Mouse (Mus musculus) embryonic facial prominence, embryonic 14.5 days (tissue): Measurements from ENCODE around the gene Odf3. TPM values are rescaled to one million over a fixed set of nuclear protein-coding genes. Genes with fewer than 3 reads are reported as not detected.
"Not testable (repeated sequence)": the region's sequence is repeated elsewhere in the genome, so short reads cannot be mapped to it uniquely, and the experiment has no call there.

Source experiments
- ATAC-seq: fragments of 200-750 bp; cut with Nextera tagmentation; 2 replicates; pipeline ENCODE4 v1.8.0; 2017; ENCODE audit warnings: low read depth, moderate number of reproducible peaks, moderate TSS enrichment
- DNase-seq: peaks from one replicate; pipeline ENCODE4 v3.0.0-alpha.2; 2015; ENCODE audit warnings: low spot score
- H3K27ac ChIP-seq: fragments of 300-500 bp; sonication (generic); replicated peaks from 2 replicates; pipeline ENCODE4 v1.5.1; 2014; ENCODE audit warnings: low read depth, mild to moderate bottlenecking, low read length, moderate library complexity
- H3K27me3 ChIP-seq: fragments of 300-500 bp; sonication (generic); replicated peaks from 2 replicates; pipeline ENCODE4 v1.6.1; 2014; ENCODE audit warnings: low read length; ENCODE audit not compliant: control insufficient read depth, insufficient read depth
- H3K36me3 ChIP-seq: fragments of 300-500 bp; sonication (generic); 2 replicates; pipeline ENCODE4 v1.6.1; 2014; ENCODE audit warnings: low read length, mixed read lengths; ENCODE audit not compliant: control insufficient read depth, insufficient read depth
- H3K4me1 ChIP-seq: fragments of 300-500 bp; sonication (generic); 2 replicates; pipeline ENCODE4 v1.6.1; 2014; ENCODE audit warnings: antibody characterized with exemption, low read length; ENCODE audit not compliant: control insufficient read depth, insufficient read depth
- H3K4me2 ChIP-seq: fragments of 300-500 bp; sonication (generic); 2 replicates; pipeline ENCODE4 v1.6.1; 2014; ENCODE audit warnings: low read depth, mild to moderate bottlenecking, low read length, moderate library complexity, mixed read lengths
- H3K4me3 ChIP-seq: fragments of 300-500 bp; sonication (generic); 2 replicates; pipeline ENCODE4 v1.5.1; 2014; ENCODE audit warnings: low read depth, mild to moderate bottlenecking, low read length
- H3K9ac ChIP-seq: fragments of 300-500 bp; sonication (generic); 2 replicates; pipeline ENCODE4 v1.6.1; 2014; ENCODE audit warnings: low read depth, mild to moderate bottlenecking, low read length, moderate library complexity, mixed read lengths
- H3K9me3 ChIP-seq: fragments of 300-500 bp; sonication (generic); 2 replicates; pipeline ENCODE4 v1.6.1; 2016; ENCODE audit warnings: low read length; ENCODE audit not compliant: control insufficient read depth
- WGBS: fragments of 180-500 bp; shearing (Covaris S2); extraction: QIAGEN DNeasy Blood & Tissue Kit; methylation state at CpG from one replicate; pipeline ENCODE4 v1.1.7; 2014; 5-methylcytosine and 5-hydroxymethylcytosine counted together
- polyA plus RNA-seq: library from polyadenylated mRNA; unstranded; fragments of >200 nt; fragmentation: Nextera tagmentation; extraction: Ambion mirVana; gene quantifications from 2 replicates; pipeline ENCODE4 v1.2.1, GENCODE M21; 2014

The Odf3 gene
- polyA plus RNA-seq, 1 experiment from 2014 or later, result not detected

GRCm38 (mm10) chr7:140881696-140882468 lies 34.3 kb downstream of the Odf3 start, which contains the start of the genes Psmd13 and Sirt3:
TSS of gene Psmd13 (plus strand) at chr7:140881968.
TSS of gene Sirt3 (minus strand) at chr7:140882309.
- ATAC-seq, result peak; percentile 97

GRCm38 (mm10) chr7:140882469-140882803 lies 34.8 kb downstream of the Odf3 start:
- WGBS, result 1% methylated on average over 12 of the region's 12 CpGs
- peak overlapping the region; percentile 91; the same call in 1 of the 2 replicates for H3K27ac ChIP-seq
- peak overlapping the region; percentile 73 for H3K4me2 ChIP-seq
- peaks cover 27% of the 10 kb centered on the region for H3K36me3 ChIP-seq
- H3K27me3 ChIP-seq, result no peaks in the 10 kb centered on the region
- DNase-seq, result no peak
- H3K9me3 ChIP-seq, result no peaks in the 10 kb centered on the region
- peak; percentile 47 for ATAC-seq
- H3K9ac ChIP-seq, result peak overlapping the region; percentile 78
- H3K4me1 ChIP-seq, result peaks cover 8% of the 10 kb centered on the region
- peak overlapping the region; percentile 60 for H3K4me3 ChIP-seq

More at GRCm38 (mm10) chr7:140881696-140882468, 34.3 kb downstream of the Odf3 start, which contains the start of the genes Psmd13 and Sirt3:
- Histone ChIP-seq H3K9ac (peak within 1 kb of the TSS; percentile 78), H3K27ac (peak within 1 kb of the TSS; percentile 91), H3K4me1 (peaks cover 8% of the 10 kb centered on the region), H3K9me3 (no peaks in the 10 kb centered on the region), H3K4me2 (peak within 1 kb of the TSS; percentile 73), H3K27me3 (no peaks in the 10 kb centered on the region), H3K4me3 (peak within 1 kb of the TSS; percentile 60), H3K36me3 (peaks cover 27% of the 10 kb centered on the region)
- DNase-seq, result peak; percentile 97
- WGBS, result under 1% methylated on average over 42 of the region's 59 CpGs

GRCm38 (mm10) chr7:140890636-140891035 lies 43.0 kb downstream of the Odf3 start:
- H3K36me3 ChIP-seq, result peaks cover 78% of the 10 kb centered on the region
- 95% methylated on average over 16 of the region's 16 CpGs for WGBS
- not testable (repeated sequence) for H3K27ac ChIP-seq, H3K4me1 ChIP-seq, H3K4me2 ChIP-seq, H3K4me3 ChIP-seq, DNase-seq, H3K27me3 ChIP-seq, ATAC-seq, H3K9me3 ChIP-seq, H3K9ac ChIP-seq

DNA sequence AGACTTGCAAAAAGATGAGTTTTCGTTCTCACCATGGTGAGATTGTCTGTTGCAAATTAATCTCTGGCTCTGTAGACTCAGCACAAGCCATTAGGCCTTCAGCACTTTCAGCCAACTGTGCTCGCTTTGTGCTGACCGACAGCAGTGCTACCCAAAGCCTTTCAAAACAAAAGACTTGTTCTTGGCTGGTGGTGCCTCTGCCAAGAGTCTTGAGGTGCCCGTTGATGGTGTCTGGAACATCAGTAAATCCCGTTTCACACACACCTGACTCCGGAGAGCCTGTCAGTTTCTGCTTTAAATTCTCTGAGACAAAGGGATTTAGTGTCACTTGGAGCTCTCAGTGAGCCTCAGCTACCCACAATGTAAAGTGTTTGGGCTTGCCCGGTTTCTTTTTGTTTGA lies 46.4 kb downstream of the Odf3 start:
- Histone ChIP-seq H3K27me3 (no peaks in the 10 kb centered on the region), H3K4me3 (no peak overlapping the region), H3K4me1 (no peaks in the 10 kb centered on the region), H3K4me2 (no peak overlapping the region), H3K9me3 (no peaks in the 10 kb centered on the region), H3K9ac (no peak overlapping the region), H3K27ac (no peak overlapping the region), H3K36me3 (peaks cover 79% of the 10 kb centered on the region)
- no peak for ATAC-seq
- no peak for DNase-seq
- whole genome bisulfite sequencing, result 86% methylated on average over 7 of the region's 7 CpGs

DNA sequence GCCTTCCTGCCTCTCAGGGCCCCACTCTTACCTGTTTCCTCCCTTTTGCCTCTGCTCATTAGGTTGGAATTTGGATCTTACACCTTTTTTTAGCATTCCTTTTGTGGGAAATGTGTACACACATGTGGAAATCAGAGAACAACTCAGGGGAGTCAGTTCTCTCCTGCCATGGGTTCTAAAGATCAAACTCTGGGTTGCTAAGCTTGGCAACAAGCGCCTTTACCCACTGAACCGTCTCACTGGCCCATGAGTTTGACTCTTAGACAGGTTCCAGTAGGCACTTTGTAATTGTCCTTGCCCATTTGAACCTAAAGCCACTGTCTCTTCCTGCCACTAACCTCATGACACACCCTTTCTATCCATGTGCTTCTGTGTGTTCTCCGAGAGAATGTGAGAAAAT lies 47.0 kb downstream of the Odf3 start:
- no peaks in the 10 kb centered on the region for H3K27me3 ChIP-seq
- ATAC-seq (no peak), DNase-seq (no peak)
- peaks cover 78% of the 10 kb centered on the region for H3K36me3 ChIP-seq
- no peak overlapping the region for H3K4me3 ChIP-seq
- H3K9me3 ChIP-seq, result no peaks in the 10 kb centered on the region
- H3K27ac ChIP-seq, result no peak overlapping the region
- 98% methylated on average over 3 of the region's 3 CpGs for WGBS
- no peaks in the 10 kb centered on the region for H3K4me1 ChIP-seq
- H3K4me2 ChIP-seq, result no peak overlapping the region
- no peak overlapping the region for H3K9ac ChIP-seq

DNA sequence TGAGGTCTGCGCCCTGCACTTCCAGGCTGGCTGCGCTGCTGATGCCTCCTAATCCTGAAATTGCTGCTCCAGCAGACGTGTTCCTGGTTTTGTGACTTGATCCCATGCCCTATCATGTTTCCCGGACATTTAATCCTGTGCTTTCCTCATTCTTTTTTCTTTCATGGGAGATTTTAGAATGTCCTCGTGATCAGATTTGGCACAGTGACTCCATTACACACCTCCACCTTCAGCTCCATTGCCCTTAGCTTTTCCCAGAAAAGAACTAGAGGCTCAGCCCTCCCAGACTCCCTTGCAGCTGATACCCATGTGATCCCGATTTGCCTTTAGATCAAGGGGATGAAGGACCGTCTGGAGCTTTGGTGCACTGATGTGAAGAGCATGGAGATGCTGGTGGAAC lies 50.3 kb downstream of the Odf3 start:
- WGBS, result 77% methylated on average over 7 of the region's 7 CpGs
- H3K27me3 ChIP-seq, result no peaks in the 10 kb centered on the region
- no peak overlapping the region for H3K4me2 ChIP-seq
- H3K9ac ChIP-seq, result no peak overlapping the region
- peak; percentile 26 for DNase-seq
- H3K4me1 ChIP-seq, result no peaks in the 10 kb centered on the region
- H3K9me3 ChIP-seq, result no peaks in the 10 kb centered on the region
- H3K27ac ChIP-seq, result no peak overlapping the region
- peaks cover 59% of the 10 kb centered on the region for H3K36me3 ChIP-seq
- H3K4me3 ChIP-seq, result no peak overlapping the region
- peak; percentile 53; the same call in 1 of the 2 replicates for ATAC-seq

DNA sequence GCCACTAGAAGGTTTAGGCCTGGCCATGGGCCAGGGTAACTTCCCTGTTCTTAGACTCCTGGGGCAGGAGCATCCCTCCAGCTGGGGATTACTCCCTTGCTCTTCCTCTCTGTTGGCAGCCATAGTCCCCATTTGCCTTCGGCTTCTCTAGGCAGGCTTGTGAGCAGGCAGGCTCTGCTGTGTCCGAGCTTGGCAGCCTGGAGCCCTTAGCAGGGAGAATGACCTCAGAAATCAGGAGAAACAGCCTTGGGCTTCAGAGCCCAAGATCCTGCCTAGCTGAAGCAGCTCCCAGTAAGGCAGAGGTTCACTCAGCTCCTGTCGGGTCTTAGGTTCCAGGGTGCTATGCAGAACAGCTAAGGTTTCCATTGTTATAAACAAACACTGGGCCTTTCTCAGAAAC lies 51.5 kb downstream of the Odf3 start:
- no peak for ATAC-seq
- Histone ChIP-seq H3K36me3 (peaks cover 48% of the 10 kb centered on the region), H3K4me1 (no peaks in the 10 kb centered on the region), H3K27ac (no peak overlapping the region), H3K9ac (no peak overlapping the region), H3K9me3 (no peaks in the 10 kb centered on the region), H3K27me3 (no peaks in the 10 kb centered on the region), H3K4me2 (no peak overlapping the region), H3K4me3 (no peak overlapping the region)
- WGBS, result 85% methylated on average over 3 of the region's 3 CpGs
- no peak for DNase-seq

GRCm38 (mm10) chr7:140900220-140900619 lies 52.6 kb downstream of the Odf3 start, which contains the start of gene Cox8b:
TSS of gene Cox8b (minus strand) at chr7:140900446.
- Histone ChIP-seq H3K4me3 (no peak within 1 kb of the TSS), H3K36me3 (peaks cover 39% of the 10 kb centered on the region), H3K4me2 (no peak within 1 kb of the TSS), H3K9me3 (no peaks in the 10 kb centered on the region), H3K27ac (no peak within 1 kb of the TSS), H3K27me3 (no peaks in the 10 kb centered on the region), H3K4me1 (no peaks in the 10 kb centered on the region), H3K9ac (no peak within 1 kb of the TSS)
- ATAC-seq (no peak), DNase-seq (no peak)
- 78% methylated on average over 10 of the region's 10 CpGs for WGBS
